Mouse (Mus musculus) adrenal gland, adult (tissue): ENCODE measurements around the gene Pde4b.

Experiments used
- DNase-seq, 2 experiments: peaks; one replicate each; pipeline ENCODE4 v3.0.0; 2022 to 2023; ENCODE audit warnings: low spot score in 1 of 2; ENCODE audit not compliant: inconsistent age in 2 of 2

The Pde4b gene

GRCm38 (mm10) chr4:102393605-102394004 is 306.3 kb downstream of the Pde4b start:
- no peak for DNase-seq

- DNase-seq: no peak
Measured at GRCm38 (mm10) chr4:102397334-102397733, 310.0 kb downstream of the Pde4b start.

GRCm38 (mm10) chr4:102398512-102398911 is 311.2 kb downstream of the Pde4b start:
- DNase-seq: no peak

- DNase-seq: no peak
Measured at GRCm38 (mm10) chr4:102406848-102407247, 319.5 kb downstream of the Pde4b start.

- no peak for DNase-seq
Measured at GRCm38 (mm10) chr4:102408132-102408531, 320.8 kb downstream of the Pde4b start.

GRCm38 (mm10) chr4:102408938-102409337 is 321.6 kb downstream of the Pde4b start:
- DNase-seq: no peak

- no peak for DNase-seq
Measured at GRCm38 (mm10) chr4:102413101-102413500, 325.8 kb downstream of the Pde4b start.

- no peak for DNase-seq
Measured at GRCm38 (mm10) chr4:102413794-102414193, 326.5 kb downstream of the Pde4b start.

- DNase-seq: no peak
Measured at GRCm38 (mm10) chr4:102414610-102415009, 327.3 kb downstream of the Pde4b start.

- DNase-seq: no peak
Measured at GRCm38 (mm10) chr4:102420794-102421397, 333.6 kb downstream of the Pde4b start.

- no peak for DNase-seq
Measured at GRCm38 (mm10) chr4:102421398-102421859, 334.1 kb downstream of the Pde4b start.

- DNase-seq: no peak
Measured at GRCm38 (mm10) chr4:102424104-102424503, 336.8 kb downstream of the Pde4b start.

- no peak for DNase-seq
Measured at GRCm38 (mm10) chr4:102425422-102425821, 338.1 kb downstream of the Pde4b start.

- no peak for DNase-seq
Measured at GRCm38 (mm10) chr4:102429730-102430341, 342.5 kb downstream of the Pde4b start.

- DNase-seq: peak; percentile 9 to 61
Measured at GRCm38 (mm10) chr4:102432040-102432782, 344.9 kb downstream of the Pde4b start.

GRCm38 (mm10) chr4:102439401-102440118 is 352.2 kb downstream of the Pde4b start:
- DNase-seq: peak in 1 of 2 experiments; percentile 49

GRCm38 (mm10) chr4:102440119-102440481 is 352.8 kb downstream of the Pde4b start:
- DNase-seq: no peak

GRCm38 (mm10) chr4:102443533-102443932 is 356.2 kb downstream of the Pde4b start:
- DNase-seq: no peak

GRCm38 (mm10) chr4:102444501-102444900 is 357.2 kb downstream of the Pde4b start:
- DNase-seq: no peak

GRCm38 (mm10) chr4:102446160-102446945 is 359.0 kb downstream of the Pde4b start:
- DNase-seq: peak in 1 of 2 experiments; percentile 22

GRCm38 (mm10) chr4:102456426-102456825 is 369.1 kb downstream of the Pde4b start:
- DNase-seq: no peak
